Mouse (Mus musculus) forebrain, embryonic 16.5 days (tissue): ENCODE measurements at regions not wholly inside any gene's neighbourhood (a gene's known extent, or its start where the extent isn't known, plus 50 kb on each side); places are given as distances from the start of the nearest gene placed in this dataset.

ENCODE experiments used
- ATAC-seq: fragments of 200-750 bp; cut with Nextera tagmentation; 2 replicates; pipeline ENCODE4 v1.8.0; 2017; ENCODE audit warnings: mild to moderate bottlenecking, moderate library complexity
- H3K27ac ChIP-seq: fragments of 300-500 bp; sonication (generic); 2 replicates; pipeline ENCODE4 v1.5.1; 2014; ENCODE audit warnings: low read length, control low read depth
- H3K27me3 ChIP-seq: fragments of 300-500 bp; sonication (generic); replicated peaks from 2 replicates; pipeline ENCODE4 v1.6.1; 2014; ENCODE audit warnings: low read length; ENCODE audit not compliant: control insufficient read depth, insufficient read depth
- H3K36me3 ChIP-seq: fragments of 300-500 bp; sonication (generic); 2 replicates; pipeline ENCODE4 v1.6.1; 2014; ENCODE audit not compliant: control insufficient read depth, insufficient read depth
- H3K4me1 ChIP-seq: fragments of 300-500 bp; sonication (generic); replicated peaks from 2 replicates; pipeline ENCODE4 v1.6.1; 2014; ENCODE audit warnings: low read length; ENCODE audit not compliant: control insufficient read depth, insufficient read depth
- H3K4me2 ChIP-seq: fragments of 300-500 bp; sonication (generic); 2 replicates; pipeline ENCODE4 v1.6.1; 2014; ENCODE audit warnings: mild to moderate bottlenecking, low read length, control low read depth
- H3K4me3 ChIP-seq: fragments of 300-500 bp; sonication (generic); replicated peaks from 2 replicates; pipeline ENCODE4 v1.5.1; 2014; ENCODE audit warnings: mild to moderate bottlenecking, low read length, control low read depth
- H3K9ac ChIP-seq: fragments of 300-500 bp; sonication (generic); replicated peaks from 2 replicates; pipeline ENCODE4 v1.6.1; 2014; ENCODE audit warnings: low read depth, low read length, control low read depth
- H3K9me3 ChIP-seq: fragments of 300-500 bp; sonication (generic); 2 replicates; pipeline ENCODE4 v1.6.1; 2016; ENCODE audit warnings: low read length; ENCODE audit not compliant: control insufficient read depth
- WGBS: fragments of 180-500 bp; shearing (Covaris S2); extraction: QIAGEN DNeasy Blood & Tissue Kit; methylation state at CpG from one replicate; pipeline ENCODE4 v1.1.7; 2014; 5-methylcytosine and 5-hydroxymethylcytosine counted together

- H3K9ac ChIP-seq = no peak overlapping the region
- no peak overlapping the region for H3K4me3 ChIP-seq
- H3K27me3 ChIP-seq = no peaks in the 10 kb centered on the region
- H3K27ac ChIP-seq = no peak overlapping the region
- WGBS = 82% methylated on average over 20 of the region's 20 CpGs
- peaks cover 17% of the 10 kb centered on the region for H3K4me1 ChIP-seq
- no peak for ATAC-seq
- H3K36me3 ChIP-seq = no peaks in the 10 kb centered on the region
- H3K4me2 ChIP-seq = no peak overlapping the region
- H3K9me3 ChIP-seq = no peaks in the 10 kb centered on the region
Observed at GRCm38 (mm10) chr14:105589261-105589660, 307.4 kb downstream of the Spry2 start.

GRCm38 (mm10) chr14:105588391-105589163 lies 308.0 kb downstream of the Spry2 start:
- Histone ChIP-seq H3K4me1 (peaks cover 17% of the 10 kb centered on the region), H3K36me3 (no peaks in the 10 kb centered on the region), H3K9ac (peak overlapping the region; percentile 22; the same call in 1 of the 2 replicates), H3K4me2 (peak overlapping the region; percentile 36), H3K9me3 (no peaks in the 10 kb centered on the region), H3K4me3 (no peak overlapping the region; the same call in 1 of the 2 replicates), H3K27me3 (no peaks in the 10 kb centered on the region), H3K27ac (peak overlapping the region; percentile 44)
- ATAC-seq = peak; percentile 94
- WGBS = 18% methylated on average over 15 of the region's 15 CpGs

- H3K4me2 ChIP-seq = peak overlapping the region; percentile 36
- no peak overlapping the region for H3K4me3 ChIP-seq
- no peaks in the 10 kb centered on the region for H3K27me3 ChIP-seq
- ATAC-seq = peak; percentile 77
- no peaks in the 10 kb centered on the region for H3K36me3 ChIP-seq
- WGBS = 19% methylated on average over 8 of the region's 8 CpGs
- H3K9ac ChIP-seq = peak overlapping the region; percentile 22; the same call in 1 of the 2 replicates
- H3K4me1 ChIP-seq = peaks cover 17% of the 10 kb centered on the region
- no peaks in the 10 kb centered on the region for H3K9me3 ChIP-seq
- H3K27ac ChIP-seq = peak overlapping the region; percentile 44; the same call in 1 of the 2 replicates
Observed at GRCm38 (mm10) chr14:105588029-105588390, 308.6 kb downstream of the Spry2 start.

- H3K9me3 ChIP-seq = no peaks in the 10 kb centered on the region
- no peak overlapping the region for H3K9ac ChIP-seq
- no peak overlapping the region for H3K4me2 ChIP-seq
- H3K27me3 ChIP-seq = no peaks in the 10 kb centered on the region
- 60% methylated on average over 3 of the region's 3 CpGs for WGBS
- ATAC-seq = no peak
- no peak overlapping the region for H3K27ac ChIP-seq
- H3K4me1 ChIP-seq = peaks cover 17% of the 10 kb centered on the region
- no peaks in the 10 kb centered on the region for H3K36me3 ChIP-seq
- no peak overlapping the region for H3K4me3 ChIP-seq
Observed at GRCm38 (mm10) chr14:105584632-105585031, 312.0 kb downstream of the Spry2 start.

GRCm38 (mm10) chr14:105583497-105583896 lies 313.1 kb downstream of the Spry2 start:
- 95% methylated on average over 2 of the region's 2 CpGs for WGBS
- ATAC-seq = no peak
- H3K9me3 ChIP-seq = no peaks in the 10 kb centered on the region

GRCm38 (mm10) chr14:105576266-105576665 lies 317.9 kb downstream of the Ndfip2 start:
- Histone ChIP-seq H3K4me1 (peaks cover 2% of the 10 kb centered on the region; the same call in 1 of the 2 replicates), H3K9ac (no peak overlapping the region), H3K4me3 (no peak overlapping the region), H3K27ac (no peak overlapping the region), H3K27me3 (no peaks in the 10 kb centered on the region), H3K36me3 (no peaks in the 10 kb centered on the region), H3K9me3 (no peaks in the 10 kb centered on the region), H3K4me2 (no peak overlapping the region)
- 79% methylated on average over 4 of the region's 4 CpGs for WGBS
- ATAC-seq = no peak

More at GRCm38 (mm10) chr14:105583497-105583896, 313.1 kb downstream of the Spry2 start:
- no peaks in the 10 kb centered on the region for H3K36me3 ChIP-seq
- no peak overlapping the region for H3K27ac ChIP-seq
- H3K4me2 ChIP-seq = no peak overlapping the region
- H3K4me3 ChIP-seq = no peak overlapping the region
- no peak overlapping the region for H3K9ac ChIP-seq
- no peaks in the 10 kb centered on the region for H3K27me3 ChIP-seq
- H3K4me1 ChIP-seq = peaks cover 7% of the 10 kb centered on the region

GRCm38 (mm10) chr14:105572036-105572891 lies 313.9 kb downstream of the Ndfip2 start:
- H3K4me2 ChIP-seq = no peak overlapping the region
- 38% methylated on average over 18 of the region's 18 CpGs for WGBS
- H3K4me1 ChIP-seq = peaks cover 2% of the 10 kb centered on the region; the same call in 1 of the 2 replicates
- H3K27me3 ChIP-seq = no peaks in the 10 kb centered on the region
- no peak overlapping the region for H3K9ac ChIP-seq
- peak; percentile 72; the same call in 1 of the 2 replicates for ATAC-seq
- H3K36me3 ChIP-seq = no peaks in the 10 kb centered on the region
- H3K27ac ChIP-seq = no peak overlapping the region
- H3K4me3 ChIP-seq = no peak overlapping the region
- H3K9me3 ChIP-seq = no peaks in the 10 kb centered on the region

- H3K4me2 ChIP-seq = no peak overlapping the region
- no peak overlapping the region for H3K4me3 ChIP-seq
- no peaks in the 10 kb centered on the region for H3K36me3 ChIP-seq
- H3K9ac ChIP-seq = no peak overlapping the region
- ATAC-seq = no peak
- peaks cover 2% of the 10 kb centered on the region; the same call in 1 of the 2 replicates for H3K4me1 ChIP-seq
- no peak overlapping the region for H3K27ac ChIP-seq
- no peaks in the 10 kb centered on the region for H3K27me3 ChIP-seq
- 38% methylated on average over 6 of the region's 6 CpGs for WGBS
- no peaks in the 10 kb centered on the region for H3K9me3 ChIP-seq
Observed at GRCm38 (mm10) chr14:105570156-105570555, 311.8 kb downstream of the Ndfip2 start.

- 79% methylated on average over 16 of the region's 16 CpGs for WGBS
- H3K36me3 ChIP-seq = no peaks in the 10 kb centered on the region
- H3K4me1 ChIP-seq = no peaks in the 10 kb centered on the region
- no peak for ATAC-seq
- no peaks in the 10 kb centered on the region for H3K27me3 ChIP-seq
- no peak overlapping the region for H3K4me3 ChIP-seq
- H3K4me2 ChIP-seq = no peak overlapping the region
- H3K9ac ChIP-seq = no peak overlapping the region
- H3K9me3 ChIP-seq = no peaks in the 10 kb centered on the region
- H3K27ac ChIP-seq = no peak overlapping the region
Observed at GRCm38 (mm10) chr14:105565827-105566226, 307.5 kb downstream of the Ndfip2 start.
